Mouse (Mus musculus) ES-Bruce4 (cell line): Measurements from ENCODE around the gene Wnk4.

ENCODE experiments used
- CTCF ChIP-seq: IDR thresholded peaks from one replicate; pipeline ENCODE4 v1.8.1; 2011; ENCODE audit warnings: low read depth, low read length
- EP300 ChIP-seq: IDR thresholded peaks from 2 replicates; pipeline ENCODE4 v1.6.1; 2011; ENCODE audit warnings: low read depth, low read length; ENCODE audit not compliant: insufficient read depth
- POLR2A ChIP-seq: IDR thresholded peaks from one replicate; pipeline ENCODE4 v1.8.1; 2011; ENCODE audit warnings: low read length; ENCODE audit not compliant: insufficient read depth

DNA sequence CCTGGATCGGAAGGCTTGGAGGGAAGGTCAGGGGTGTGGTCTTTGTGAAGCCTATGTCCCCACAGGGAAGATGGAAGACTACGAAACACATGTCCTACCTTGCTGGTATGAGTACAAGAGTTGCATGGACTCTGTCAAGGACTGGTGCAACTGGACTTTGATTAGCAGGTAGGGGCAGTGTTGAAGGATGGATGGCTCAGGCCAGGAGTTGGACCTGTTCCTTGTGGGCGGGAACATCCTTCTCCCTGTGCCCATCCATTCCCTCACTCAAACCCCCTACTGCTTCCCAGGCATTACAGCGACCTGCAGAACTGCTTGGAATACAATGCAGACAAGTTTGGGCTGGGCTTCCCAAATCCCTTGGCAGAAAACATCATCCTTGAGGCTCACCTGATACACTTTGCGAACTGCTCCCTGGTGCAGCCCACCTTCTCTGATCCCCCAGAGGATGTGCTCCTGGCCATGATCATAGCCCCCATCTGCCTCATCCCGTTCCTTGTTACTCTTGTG is 12.8 kb upstream of the Wnk4 start:
- no peak for TF ChIP-seq POLR2A
- no peak for TF ChIP-seq CTCF
- TF ChIP-seq EP300: no peak
